21 mouse cellular contexts compared by ENCODE assay signal in the genomic region with DNA sequence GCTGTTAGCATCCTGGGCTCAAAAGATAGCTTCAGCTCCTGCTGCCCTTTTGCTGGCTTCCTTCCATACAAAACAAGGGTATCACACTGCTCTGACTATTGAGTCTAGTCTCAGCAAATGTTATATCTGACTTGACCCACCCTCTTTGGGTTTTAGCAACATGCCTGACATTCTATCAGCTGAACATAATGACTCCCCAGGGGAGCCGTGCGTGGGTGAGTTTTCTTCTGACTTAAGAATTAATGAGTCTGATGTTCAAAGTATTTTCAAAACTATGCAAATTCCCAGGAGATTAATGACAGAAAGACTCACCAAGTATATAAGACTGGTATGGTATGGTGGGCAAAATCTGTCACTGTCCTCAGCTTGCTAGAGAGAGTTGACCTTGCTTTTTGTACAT.
A peak's percentile ranks its signal among the peaks of the same experiment; 100 is the strongest.
DNase-seq lines count a peak whose midpoint lies in the region; ATAC-seq and TF ChIP-seq lines count a peak whose summit lies in the region.
"Had no signal": no experiment of that assay in that cellular context is flagged by ENCODE, and none has a peak within 500 bp of the region (broad histone marks: within the 10 kb centered on the region; RNA-seq: fewer than 3 reads in every experiment).

No protein-coding gene starts in this region.

- H3K36me3 ChIP-seq in forebrain, embryonic 10.5 days (replicated peaks), result no peaks in the 10 kb centered on the region
- H3K36me3 ChIP-seq in forebrain, embryonic 13.5 days (ENCODE audit: poor library complexity, severe bottlenecking), result no peaks in the 10 kb centered on the region
- no peaks in the 10 kb centered on the region for H3K36me3 ChIP-seq in kidney, postnatal 0 days (ENCODE audit: insufficient read depth, low read length)
- H3K36me3 ChIP-seq: embryonic facial prominence, embryonic 12.5 days; hindbrain, embryonic 12.5 days had no signal

- 70% methylated on average over 2 of the region's 2 CpGs for WGBS in forebrain, embryonic 10.5 days
- 39% methylated on average over 2 of the region's 2 CpGs for WGBS in forebrain, embryonic 13.5 days
- 18% methylated on average over 2 of the region's 2 CpGs for WGBS in kidney, postnatal 0 days

- peaks cover 11% of the 10 kb centered on the region for H3K4me1 ChIP-seq in forebrain, embryonic 10.5 days
- H3K4me1 ChIP-seq in forebrain, embryonic 13.5 days, result no peaks in the 10 kb centered on the region
- no peaks in the 10 kb centered on the region for H3K4me1 ChIP-seq in kidney, postnatal 0 days (replicated peaks; ENCODE audit: insufficient read depth, low read length)
- peaks cover 8% of the 10 kb centered on the region for H3K4me1 ChIP-seq in embryonic fibroblast, embryonic 13.5 days (ENCODE audit: control insufficient read depth, insufficient read depth, low read length)

- no peaks in the 10 kb centered on the region for H3K9me3 ChIP-seq in forebrain, embryonic 10.5 days
- H3K9me3 ChIP-seq in forebrain, embryonic 13.5 days (replicated peaks), result no peaks in the 10 kb centered on the region
- H3K9me3 ChIP-seq in kidney, postnatal 0 days (replicated peaks; ENCODE audit: low read length), result no peaks in the 10 kb centered on the region
- H3K9me3 ChIP-seq: embryonic facial prominence, embryonic 12.5 days; hindbrain, embryonic 12.5 days had no signal

- TF ChIP-seq CTCF in kidney, postnatal 0 days (IDR thresholded peaks at IDR 0.05; ENCODE audit: low read depth), result no peak
- no peak for TF ChIP-seq CTCF in embryonic fibroblast, embryonic 13.5 days (IDR thresholded peaks at IDR 0.05; ENCODE audit: borderline replicate concordance, insufficient read depth, low read length)

- TF ChIP-seq POLR2A in embryonic fibroblast, embryonic 13.5 days (IDR thresholded peaks at IDR 0.05; ENCODE audit: low read depth, low read length), result no peak

- H3K9ac ChIP-seq in forebrain, embryonic 13.5 days, result no peak overlapping the region
- H3K9ac ChIP-seq in kidney, postnatal 0 days (ENCODE audit: low read depth, low read length), result no peak overlapping the region
- H3K9ac ChIP-seq: embryonic facial prominence, embryonic 12.5 days; hindbrain, embryonic 12.5 days had no signal

- DNase-seq in forebrain, embryonic 10.5 days (ENCODE audit: extremely low spot score, low spot score), result no peak
- peak; percentile 60 for DNase-seq in kidney, postnatal 0 days (ENCODE audit: low spot score)
- no peak for DNase-seq in kidney, postnatal 10 days
- peak; percentile 93 for DNase-seq in Muller cell, postnatal 12 days (ENCODE audit: inconsistent ontology term)
- no peak for DNase-seq in thymus, postnatal 36 days
- DNase-seq: adrenal gland, adult 2 months; adrenal gland, postnatal 25 days; cerebellum, adult 2 months; cerebellum, postnatal 10 days; embryo, embryonic 11 days; gastrocnemius, postnatal 10 days; heart, adult 18-20 months; heart, postnatal 4 days had no signal

- 0 out of 2 replicates have a peak overlapping the region, but pooled peaks have one; percentile 2 for H3K27ac ChIP-seq in forebrain, embryonic 10.5 days
- H3K27ac ChIP-seq in forebrain, embryonic 13.5 days, result no peak overlapping the region
- no peak overlapping the region for H3K27ac ChIP-seq in kidney, postnatal 0 days
- peak overlapping the region; percentile 83 for H3K27ac ChIP-seq in embryonic fibroblast, embryonic 13.5 days (ENCODE audit: insufficient read depth, low read length)
- H3K27ac ChIP-seq: embryonic facial prominence, embryonic 12.5 days; hindbrain, embryonic 12.5 days had no signal

- ATAC-seq in forebrain, embryonic 13.5 days, result no peak
- no peak for ATAC-seq in kidney, postnatal 0 days (replicated peaks; ENCODE audit: low FRiP score, low read depth)
- ATAC-seq: forebrain, embryonic 16.5 days; hindbrain, embryonic 16.5 days; inflammation-experienced regulatory T-cells, adult 6 months had no signal

- H3K4me3 ChIP-seq in forebrain, embryonic 10.5 days, result no peak overlapping the region
- no peak overlapping the region for H3K4me3 ChIP-seq in forebrain, embryonic 13.5 days
- H3K4me3 ChIP-seq in kidney, postnatal 0 days (replicated peaks; ENCODE audit: low read depth, low read length), result no peak overlapping the region
- H3K4me3 ChIP-seq in embryonic fibroblast, embryonic 13.5 days (ENCODE audit: insufficient read depth, low read length), result no peak overlapping the region
- H3K4me3 ChIP-seq: embryonic facial prominence, embryonic 12.5 days; hindbrain, embryonic 12.5 days had no signal

- H3K4me2 ChIP-seq in forebrain, embryonic 13.5 days, result no peak overlapping the region
- H3K4me2 ChIP-seq in kidney, postnatal 0 days (ENCODE audit: low read length), result no peak overlapping the region
- H3K4me2 ChIP-seq: embryonic facial prominence, embryonic 12.5 days; heart, embryonic 11.5 days; hindbrain, embryonic 12.5 days had no signal

- H3K27me3 ChIP-seq in forebrain, embryonic 10.5 days (ENCODE audit: poor library complexity, severe bottlenecking), result no peaks in the 10 kb centered on the region
- H3K27me3 ChIP-seq in forebrain, embryonic 13.5 days, result no peaks in the 10 kb centered on the region
- H3K27me3 ChIP-seq in kidney, postnatal 0 days (ENCODE audit: insufficient read depth, low read length), result no peaks in the 10 kb centered on the region
- H3K27me3 ChIP-seq: embryonic facial prominence, embryonic 12.5 days had no signal

Comparison
In these comparisons a context has a peak if more than half of its experiments do, and no peak if none do; other contexts are left out.
1. DNase-seq: peak in kidney, postnatal 0 days (single experiment) and Muller cell, postnatal 12 days (single experiment); none in forebrain, embryonic 10.5 days (single experiment), kidney, postnatal 10 days (single experiment) and thymus, postnatal 36 days (0 of 2).
2. H3K27ac ChIP-seq: peak in forebrain, embryonic 10.5 days (single experiment) and embryonic fibroblast, embryonic 13.5 days (single experiment); none in forebrain, embryonic 13.5 days (single experiment) and kidney, postnatal 0 days (single experiment).